Mouse (Mus musculus) c-Kit-positive CD71-negative TER-119-negative erythroid progenitor cells, embryonic 14.5 days (primary cell): ENCODE data around the gene Klhl2.

Source experiments
- DNase-seq: peaks from one replicate; pipeline ENCODE4 v3.0.0-alpha.2; 2013; ENCODE audit warnings: low read depth

Klhl2 gene

GRCm38 (mm10) chr8:64691591-64692401, 158.0 kb downstream of the Klhl2 start:
- DNase-seq = no peak

GRCm38 (mm10) chr8:64690845-64691244, 159.0 kb downstream of the Klhl2 start:
- DNase-seq = no peak

GRCm38 (mm10) chr8:64690306-64690705, 159.5 kb downstream of the Klhl2 start:
- DNase-seq = no peak
